Mouse (Mus musculus): ENCODE results near the gene Slc35g2. TPM values are rescaled to one million over a fixed set of nuclear protein-coding genes. Genes with fewer than 3 reads are reported as not detected.

Slc35g2 gene
- total and polyA plus RNA-seq, 3 experiments, result not detected

DNA sequence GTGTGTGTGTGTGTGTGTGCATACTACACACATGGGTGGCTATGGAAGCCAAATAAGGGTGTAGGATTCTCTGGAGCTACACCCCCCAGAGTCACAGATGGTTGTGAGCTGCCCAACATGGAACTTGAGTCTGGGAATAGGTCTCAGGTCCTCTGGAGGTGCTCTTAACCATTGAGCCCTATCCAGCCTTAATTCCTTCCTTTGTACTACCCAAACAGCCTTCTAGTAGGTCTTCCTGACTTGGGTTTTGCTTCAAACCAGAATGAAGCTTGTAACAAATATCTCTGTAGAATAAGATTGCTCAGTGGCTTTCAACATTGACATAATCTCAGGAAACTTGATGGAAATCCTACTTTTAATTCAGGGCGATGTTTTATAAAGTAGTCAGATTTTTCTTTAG lies 34.6 kb upstream of the Slc35g2 start:
- H3K9me3 ChIP-seq (replicated peaks; ENCODE audit: low read length), result no peaks in the 10 kb centered on the region
- no peak overlapping the region for H3K4me3 ChIP-seq (replicated peaks in 1 of 3; ENCODE audit: low read depth in 2 of 3, low read length in 2 of 3, poor library complexity in 1 of 3)
- H3K27me3 ChIP-seq (replicated peaks), result no peaks in the 10 kb centered on the region
- H3K4me1 ChIP-seq (ENCODE audit: control insufficient read depth in 1 of 2, insufficient read depth in 2 of 2), result peaks cover 0 to 7% of the 10 kb centered on the region in 2 experiments; a peak in 2 of 4 replicates
- H3K36me3 ChIP-seq (replicated peaks in 1 of 2; ENCODE audit: control insufficient read depth in 1 of 2, insufficient read depth in 1 of 2, low read length in 1 of 2), result no peaks in the 10 kb centered on the region
- no peak for DNase-seq (ENCODE audit: extremely low read depth)
- no peak overlapping the region for H3K4me2 ChIP-seq (ENCODE audit: insufficient read depth, low read depth, poor library complexity, severe bottlenecking)
- dilution Hi-C loops (cut with MboI; ENCODE audit: extremely low pct_ligation_motif_present, extremely low pct_unique_long_range_greater_than_20kb, low sequenced_read_pairs) (no loop called here), in situ Hi-C loops (cut with MboI; ENCODE audit: low pct_ligation_motif_present, low pct_unique_long_range_greater_than_20kb, low sequenced_read_pairs) (no loop called here)
- H3K79me2 ChIP-seq (replicated peaks; ENCODE audit: control insufficient read depth, extremely low read depth, insufficient read depth, poor library complexity, severe bottlenecking), result no peaks in the 10 kb centered on the region
- no peak overlapping the region for H3K9ac ChIP-seq (ENCODE audit: insufficient read depth, low read depth)
- H3K27ac ChIP-seq (ENCODE audit: insufficient read depth, low read depth), result no peak overlapping the region
- TF ChIP-seq MYC (IDR thresholded peaks at IDR 0.05; ENCODE audit: low read depth, low read length) (no peak), NELFE (IDR thresholded peaks at IDR 0.05; ENCODE audit: low read depth, low read length) (no peak), RAD21 (IDR thresholded peaks at IDR 0.05; ENCODE audit: low read depth, low read length) (no peak), KAT2A (IDR thresholded peaks at IDR 0.05; ENCODE audit: insufficient replicate concordance, low read length) (no peak), UBTF (IDR thresholded peaks at IDR 0.05; ENCODE audit: low read depth, low read length) (no peak), TCF12 (IDR thresholded peaks at IDR 0.05; ENCODE audit: low read depth, low read length) (no peak), MAFK (IDR thresholded peaks at IDR 0.05; ENCODE audit: insufficient replicate concordance, low read length) (no peak), MAX (IDR thresholded peaks at IDR 0.05; ENCODE audit: low read length) (no peak), ETS1 (conservative IDR thresholded peaks at IDR 0.05; ENCODE audit: low read depth, low read length) (no peak), MEF2A (IDR thresholded peaks at IDR 0.05; ENCODE audit: borderline replicate concordance, low read depth, low read length) (no peak), ZKSCAN1 (IDR thresholded peaks at IDR 0.05; ENCODE audit: borderline replicate concordance, low read depth, low read length) (no peak), SIN3A (IDR thresholded peaks at IDR 0.05; ENCODE audit: low read length) (no peak), POLR2A (IDR thresholded peaks at IDR 0.05; ENCODE audit: low read depth, low read length) (no peak), BHLHE40 (IDR thresholded peaks at IDR 0.05; ENCODE audit: low read depth, low read length) (no peak), JUND (conservative IDR thresholded peaks at IDR 0.05; ENCODE audit: low read depth, low read length) (no peak), ZMIZ1 (IDR thresholded peaks at IDR 0.05; ENCODE audit: low read depth, low read length) (no peak), POLR2AphosphoS2 (IDR thresholded peaks at IDR 0.05; ENCODE audit: low read depth, low read length) (no peak), ELF1 (IDR thresholded peaks at IDR 0.05; ENCODE audit: low read depth, low read length) (no peak), CHD1 (IDR thresholded peaks at IDR 0.05; ENCODE audit: low read depth, low read length) (no peak)

DNA sequence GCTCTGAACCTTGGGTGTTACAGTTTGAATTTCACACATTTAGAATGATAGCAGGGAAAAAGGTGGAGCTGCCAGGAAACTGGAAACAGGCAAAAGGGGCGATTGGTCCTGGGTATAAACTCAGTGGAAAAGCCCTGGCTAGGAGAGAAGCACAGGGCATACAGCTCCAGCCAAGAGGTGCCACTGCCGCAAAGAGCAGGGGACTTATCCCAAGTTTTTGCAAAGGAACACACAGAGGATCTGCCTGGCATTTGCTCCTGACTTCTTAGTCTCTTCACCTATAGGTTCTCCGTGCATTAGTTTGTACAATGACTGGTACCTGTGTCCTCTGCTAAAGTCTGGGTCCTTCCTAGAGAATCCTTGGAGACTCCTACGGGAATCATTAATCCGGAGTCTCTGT lies 32.3 kb upstream of the Slc35g2 start:
- Histone ChIP-seq H3K27me3 (replicated peaks) (no peaks in the 10 kb centered on the region), H3K9ac (ENCODE audit: insufficient read depth, low read depth) (no peak overlapping the region), H3K9me3 (replicated peaks; ENCODE audit: low read length) (no peaks in the 10 kb centered on the region), H3K36me3 (replicated peaks in 1 of 2; ENCODE audit: control insufficient read depth in 1 of 2, insufficient read depth in 1 of 2, low read length in 1 of 2) (no peaks in the 10 kb centered on the region), H3K4me1 (ENCODE audit: control insufficient read depth in 1 of 2, insufficient read depth in 2 of 2) (peaks cover 0 to 7% of the 10 kb centered on the region in 2 experiments; a peak in 2 of 4 replicates), H3K27ac (ENCODE audit: insufficient read depth, low read depth) (no peak overlapping the region), H3K4me2 (ENCODE audit: insufficient read depth, low read depth, poor library complexity, severe bottlenecking) (no peak overlapping the region), H3K79me2 (replicated peaks; ENCODE audit: control insufficient read depth, extremely low read depth, insufficient read depth, poor library complexity, severe bottlenecking) (no peaks in the 10 kb centered on the region), H3K4me3 (replicated peaks in 1 of 3; ENCODE audit: low read depth in 2 of 3, low read length in 2 of 3, poor library complexity in 1 of 3) (no peak overlapping the region)
- dilution Hi-C loops (cut with MboI; ENCODE audit: extremely low pct_ligation_motif_present, extremely low pct_unique_long_range_greater_than_20kb, low sequenced_read_pairs), result no loop called here
- TF ChIP-seq BHLHE40 (IDR thresholded peaks at IDR 0.05; ENCODE audit: low read depth, low read length), result no peak
- TF ChIP-seq USF2 (conservative IDR thresholded peaks at IDR 0.05; ENCODE audit: low read depth, low read length), result no peak
- TF ChIP-seq TCF12 (IDR thresholded peaks at IDR 0.05; ENCODE audit: low read depth, low read length), result no peak
- no peak for TF ChIP-seq SIN3A (IDR thresholded peaks at IDR 0.05; ENCODE audit: low read length)
- no peak for TF ChIP-seq MAFK (IDR thresholded peaks at IDR 0.05; ENCODE audit: insufficient replicate concordance, low read length)
- no peak for TF ChIP-seq E2F4 (IDR thresholded peaks at IDR 0.05; ENCODE audit: insufficient replicate concordance, low read depth, low read length)
- no peak for TF ChIP-seq POLR2A (IDR thresholded peaks at IDR 0.05; ENCODE audit: low read depth, low read length)
- TF ChIP-seq IRF4 (IDR thresholded peaks at IDR 0.05; ENCODE audit: low read depth, low read length), result no peak
- TF ChIP-seq UBTF (IDR thresholded peaks at IDR 0.05; ENCODE audit: low read depth, low read length), result no peak
- TF ChIP-seq POLR2AphosphoS2 (IDR thresholded peaks at IDR 0.05; ENCODE audit: low read depth, low read length), result no peak
- no peak for TF ChIP-seq TBP (conservative IDR thresholded peaks at IDR 0.05; ENCODE audit: low read depth, low read length)
- in situ Hi-C loops (cut with MboI; ENCODE audit: low pct_ligation_motif_present, low pct_unique_long_range_greater_than_20kb, low sequenced_read_pairs), result no loop called here
- DNase-seq (ENCODE audit: extremely low read depth), result no peak
